Mouse (Mus musculus) heart, embryonic 13.5 days (tissue): ENCODE results near the gene Ino80b. TPM values are rescaled to one million over a fixed set of nuclear protein-coding genes. Genes with fewer than 3 reads are reported as not detected.
A peak's percentile ranks its signal among the peaks of the same experiment; 100 is the strongest.
"Not testable (repeated sequence)": the region's sequence is repeated elsewhere in the genome, so short reads cannot be mapped to it uniquely, and the experiment has no call there.

Experiments
- ATAC-seq: fragments of 200-750 bp; cut with Nextera tagmentation; 2 replicates; pipeline ENCODE4 v1.8.0; 2017; ENCODE audit warnings: moderate TSS enrichment; ENCODE audit not compliant: insufficient number of reproducible peaks, low FRiP score, low TSS enrichment; ENCODE audit errors: extremely low read depth
- H3K27ac ChIP-seq: fragments of 300-500 bp; sonication (generic); replicated peaks from 2 replicates; pipeline ENCODE4 v1.5.1; 2015; ENCODE audit warnings: moderate library complexity, mild to moderate bottlenecking, inconsistent platforms
- H3K27me3 ChIP-seq: fragments of 300-500 bp; sonication (generic); replicated peaks from 2 replicates; pipeline ENCODE4 v1.6.1; 2015; ENCODE audit warnings: mild to moderate bottlenecking, inconsistent platforms
- H3K36me3 ChIP-seq: fragments of 300-500 bp; sonication (generic); 2 replicates; pipeline ENCODE4 v1.6.1; 2015; ENCODE audit warnings: mild to moderate bottlenecking, inconsistent platforms
- H3K4me1 ChIP-seq: fragments of 300-500 bp; sonication (generic); 2 replicates; pipeline ENCODE4 v1.6.1; 2015; ENCODE audit warnings: inconsistent platforms
- H3K4me2 ChIP-seq: fragments of 300-500 bp; sonication (generic); 2 replicates; pipeline ENCODE4 v1.6.1; 2015; ENCODE audit warnings: inconsistent platforms, mild to moderate bottlenecking, moderate library complexity
- H3K4me3 ChIP-seq: fragments of 300-500 bp; sonication (generic); 2 replicates; pipeline ENCODE4 v1.5.1; 2015; ENCODE audit warnings: moderate library complexity, mild to moderate bottlenecking, inconsistent platforms
- H3K9ac ChIP-seq: fragments of 300-500 bp; sonication (generic); 2 replicates; pipeline ENCODE4 v1.6.1; 2015; ENCODE audit warnings: inconsistent platforms, mild to moderate bottlenecking, moderate library complexity
- H3K9me3 ChIP-seq: fragments of 300-500 bp; sonication (generic); 2 replicates; pipeline ENCODE4 v1.6.1; 2016; ENCODE audit warnings: inconsistent platforms
- WGBS: fragments of 180-500 bp; shearing (Covaris S2); methylation state at CpG from one replicate; pipeline ENCODE4 v1.1.7; 2015; ENCODE audit warnings: mixed read lengths; 5-methylcytosine and 5-hydroxymethylcytosine counted together
- polyA plus RNA-seq: library from polyadenylated mRNA; unstranded; fragments of >200 nt; fragmentation: Nextera tagmentation; extraction: Ambion mirVana; gene quantifications from 2 replicates; pipeline ENCODE4 v1.2.1, GENCODE M21; 2015

Gene Ino80b
- 8.2 and 8.7 TPM in 2 replicates for polyA plus RNA-seq

DNA sequence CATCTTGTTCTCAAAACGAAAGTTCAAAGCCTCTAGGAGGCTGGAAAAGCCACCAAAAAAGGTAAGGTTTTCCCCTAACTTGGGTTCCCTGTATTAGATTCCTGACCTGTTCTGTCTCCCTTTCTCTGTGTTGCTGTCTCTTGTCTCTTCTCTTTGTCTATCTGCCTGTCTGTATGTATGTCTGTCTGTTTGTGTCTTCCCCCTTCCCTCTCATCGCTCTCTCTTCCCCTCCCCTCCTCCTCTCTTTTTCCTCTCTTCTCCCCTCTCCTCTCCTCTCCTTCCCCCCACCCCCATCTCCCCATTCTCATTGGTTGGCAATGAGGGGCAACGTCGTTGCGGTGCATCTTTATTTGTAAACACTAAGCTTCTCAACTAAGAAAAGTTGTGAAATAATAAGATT, at the start of gene Ino80b:
TSS of gene Ino80b (minus strand) at position 101 of the 400 bp plus-strand sequence.
- WGBS = 29% methylated on average over 5 of the region's 5 CpGs
- peaks cover 31% of the 10 kb centered on the region for H3K4me1 ChIP-seq
- peak within 1 kb of the TSS; percentile 88 for H3K9ac ChIP-seq
- H3K4me2 ChIP-seq = peak within 1 kb of the TSS; percentile 96
- peak within 1 kb of the TSS; percentile 77 for H3K4me3 ChIP-seq
- H3K27me3 ChIP-seq = no peaks in the 10 kb centered on the region
- no peaks in the 10 kb centered on the region for H3K9me3 ChIP-seq
- ATAC-seq = no peak
- H3K36me3 ChIP-seq = 0 out of 2 replicates have a peak, but pooled peaks cover 5% of the 10 kb centered on the region
- peak within 1 kb of the TSS; percentile 46 for H3K27ac ChIP-seq

GRCm38 (mm10) chr6:83172240-83172920, 47.1 kb upstream of the Ino80b start:
- H3K9me3 ChIP-seq = no peaks in the 10 kb centered on the region
- no peak overlapping the region for H3K4me3 ChIP-seq
- 66% methylated on average over 9 of the region's 9 CpGs for WGBS
- H3K4me1 ChIP-seq = peaks cover 26% of the 10 kb centered on the region
- no peak overlapping the region for H3K27ac ChIP-seq
- H3K4me2 ChIP-seq = no peak overlapping the region
- peaks cover 16% of the 10 kb centered on the region for H3K36me3 ChIP-seq
- H3K9ac ChIP-seq = 0 out of 2 replicates have a peak overlapping the region, but pooled peaks have one; percentile 11
- H3K27me3 ChIP-seq = no peaks in the 10 kb centered on the region
- ATAC-seq = no peak

DNA sequence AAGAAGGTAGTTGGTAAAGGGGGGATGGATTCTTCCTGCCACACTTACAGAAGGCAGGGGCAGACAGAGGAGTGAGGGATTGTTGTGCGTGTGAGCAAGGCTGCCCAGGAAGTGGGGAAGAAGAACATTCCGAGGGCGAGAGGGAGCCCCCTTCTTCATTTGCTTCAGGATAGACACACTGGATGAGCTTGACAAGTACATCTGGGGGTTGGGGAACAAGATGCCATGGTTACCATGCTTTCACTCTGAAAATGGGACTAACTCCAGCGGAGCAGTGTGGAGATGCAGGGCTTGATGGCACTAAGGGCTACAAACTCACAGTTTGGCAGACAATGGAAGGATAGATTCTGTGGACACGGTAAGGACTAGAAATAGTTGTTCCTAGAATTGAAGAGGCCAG, 45.8 kb upstream of the Ino80b start:
- Histone ChIP-seq H3K4me1 (peaks cover 36% of the 10 kb centered on the region), H3K36me3 (peaks cover 7% of the 10 kb centered on the region), H3K27ac (no peak overlapping the region), H3K4me3 (no peak overlapping the region), H3K9ac (no peak overlapping the region), H3K4me2 (no peak overlapping the region), H3K9me3 (no peaks in the 10 kb centered on the region), H3K27me3 (no peaks in the 10 kb centered on the region)
- no peak for ATAC-seq
- WGBS = 77% methylated on average over 5 of the region's 5 CpGs

DNA sequence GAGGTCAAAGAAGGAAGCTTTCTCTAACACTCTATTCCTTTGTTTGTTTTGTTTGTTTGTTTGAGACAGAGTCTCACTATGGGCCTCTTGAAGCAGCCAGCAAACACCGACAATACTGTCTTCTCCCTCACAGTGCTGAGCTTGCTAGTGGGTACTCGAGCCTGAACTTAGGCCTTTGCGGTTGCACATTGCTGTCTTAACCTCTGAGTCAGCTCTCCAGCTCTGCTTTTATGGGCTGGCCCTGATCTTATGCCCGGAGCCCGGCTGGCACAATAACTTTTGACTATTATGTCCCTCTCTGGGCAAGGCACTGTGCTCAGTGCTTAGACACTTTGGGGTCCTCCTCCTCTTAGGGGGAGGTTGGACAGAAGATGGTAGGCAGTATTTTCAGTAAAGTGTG, 44.6 kb upstream of the Ino80b start:
- no peak for ATAC-seq
- Histone ChIP-seq H3K27me3 (no peaks in the 10 kb centered on the region), H3K4me3 (no peak overlapping the region), H3K4me1 (peaks cover 40% of the 10 kb centered on the region), H3K27ac (no peak overlapping the region), H3K4me2 (no peak overlapping the region), H3K36me3 (peaks cover 3% of the 10 kb centered on the region), H3K9me3 (no peaks in the 10 kb centered on the region), H3K9ac (no peak overlapping the region)
- whole genome bisulfite sequencing = 81% methylated on average over 5 of the region's 5 CpGs

GRCm38 (mm10) chr6:83166243-83166630, 41.0 kb upstream of the Ino80b start:
- H3K4me3 ChIP-seq = peak overlapping the region; percentile 95
- H3K36me3 ChIP-seq = peaks cover 3% of the 10 kb centered on the region; the same call in 1 of the 2 replicates
- peak overlapping the region; percentile 93 for H3K4me2 ChIP-seq
- WGBS = 1% methylated on average over 12 of the region's 12 CpGs
- H3K4me1 ChIP-seq = peaks cover 50% of the 10 kb centered on the region
- H3K27me3 ChIP-seq = peaks cover 20% of the 10 kb centered on the region
- no peaks in the 10 kb centered on the region for H3K9me3 ChIP-seq
- H3K27ac ChIP-seq = peak overlapping the region; percentile 76
- no peak for ATAC-seq
- peak overlapping the region; percentile 98 for H3K9ac ChIP-seq

GRCm38 (mm10) chr6:83165607-83166242, 40.5 kb upstream of the Ino80b start, which contains the start of gene Dctn1:
TSS of gene Dctn1 (plus strand) at chr6:83165920.
- Histone ChIP-seq H3K36me3 (no peaks in the 10 kb centered on the region), H3K9ac (peak within 1 kb of the TSS; percentile 98), H3K4me3 (peak within 1 kb of the TSS; percentile 95), H3K4me1 (peaks cover 52% of the 10 kb centered on the region), H3K4me2 (peak within 1 kb of the TSS; percentile 93), H3K27me3 (peaks cover 25% of the 10 kb centered on the region), H3K9me3 (no peaks in the 10 kb centered on the region), H3K27ac (peak within 1 kb of the TSS; percentile 76)
- ATAC-seq = peak; percentile 78
- WGBS = under 1% methylated on average over 58 of the region's 58 CpGs

DNA sequence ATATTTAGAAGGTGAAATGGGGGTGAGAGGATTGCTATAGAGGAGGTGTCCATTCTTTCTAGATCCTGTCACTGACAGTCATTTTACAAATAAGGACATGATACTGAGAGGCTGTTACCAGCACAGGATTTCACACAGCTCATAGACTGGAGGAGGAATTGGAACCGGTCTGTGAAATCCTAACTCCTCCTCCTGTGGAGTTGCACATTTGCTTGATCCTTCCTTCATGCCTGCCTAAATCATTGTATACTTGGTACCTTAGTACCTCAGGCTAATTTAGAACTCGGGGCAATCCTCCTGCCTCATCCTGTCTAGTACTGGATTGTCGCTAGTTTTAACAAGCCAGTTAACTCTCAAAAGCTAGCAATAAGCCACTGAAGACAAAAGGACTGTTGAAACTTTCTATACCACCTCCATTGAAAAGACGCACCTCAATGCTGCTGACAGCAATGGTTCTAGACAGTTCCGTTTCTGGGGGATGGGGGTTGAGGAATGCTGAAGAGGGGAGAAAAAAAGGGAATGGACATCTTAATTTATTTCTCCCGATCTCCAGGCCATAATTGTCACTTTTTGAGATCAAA, 39.9 kb upstream of the Ino80b start:
- ATAC-seq = no peak
- WGBS = 5% methylated on average over 6 of the region's 6 CpGs
- H3K36me3 ChIP-seq = no peaks in the 10 kb centered on the region
- H3K9ac ChIP-seq = peak overlapping the region; percentile 98
- peak overlapping the region; percentile 93 for H3K4me2 ChIP-seq
- H3K27me3 ChIP-seq = peaks cover 31% of the 10 kb centered on the region
- H3K9me3 ChIP-seq = no peaks in the 10 kb centered on the region
- peaks cover 52% of the 10 kb centered on the region for H3K4me1 ChIP-seq
- H3K4me3 ChIP-seq = peak overlapping the region; percentile 95
- peak overlapping the region; percentile 51 for H3K27ac ChIP-seq

GRCm38 (mm10) chr6:83162701-83163100, 37.5 kb upstream of the Ino80b start:
- peaks cover 35% of the 10 kb centered on the region for H3K27me3 ChIP-seq
- no peak for ATAC-seq
- peaks cover 37% of the 10 kb centered on the region for H3K4me1 ChIP-seq
- no peaks in the 10 kb centered on the region for H3K36me3 ChIP-seq
- H3K4me3 ChIP-seq = peak overlapping the region; percentile 53
- under 1% methylated on average over 8 of the region's 8 CpGs for WGBS
- H3K9me3 ChIP-seq = no peaks in the 10 kb centered on the region
- H3K4me2 ChIP-seq = peak overlapping the region; percentile 78
- H3K27ac ChIP-seq = no peak overlapping the region
- H3K9ac ChIP-seq = peak overlapping the region; percentile 73

DNA sequence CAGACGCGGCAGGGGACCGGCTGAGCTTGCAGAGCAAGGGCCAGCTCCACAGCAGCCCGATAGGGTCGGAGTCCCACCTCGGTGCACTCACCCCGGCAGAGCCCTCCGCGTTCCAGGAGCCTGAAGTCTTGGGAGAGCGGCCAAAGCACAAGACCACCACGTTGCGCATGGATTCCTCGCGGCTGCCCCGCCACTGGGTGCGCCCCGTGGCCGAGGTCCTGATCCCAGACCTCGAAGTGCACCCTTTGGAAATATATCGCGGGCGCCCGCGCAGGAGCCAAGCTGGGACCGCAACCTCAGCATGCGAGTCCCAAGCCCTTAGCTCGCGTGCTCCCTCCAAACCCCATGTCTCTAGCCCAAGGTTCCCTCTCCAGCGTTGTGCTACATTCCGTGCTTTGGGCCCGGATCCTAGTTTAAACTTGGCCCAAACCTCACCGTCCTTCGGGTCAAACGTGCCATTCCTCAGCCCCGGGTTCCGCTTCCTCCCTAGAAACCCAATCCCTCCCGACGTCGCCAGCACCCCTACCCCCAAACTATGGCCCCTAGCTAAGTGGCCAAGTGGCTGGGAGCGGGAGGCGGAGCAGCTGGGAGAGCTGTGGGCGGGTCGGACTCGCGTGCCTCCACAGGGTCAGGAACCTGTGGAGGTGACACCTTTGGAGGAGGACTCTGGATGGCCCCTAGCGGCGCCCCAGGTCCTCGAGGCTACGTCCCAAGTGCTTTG, 36.9 kb upstream of the Ino80b start:
- Histone ChIP-seq H3K4me3 (peak overlapping the region; percentile 53), H3K27me3 (peaks cover 38% of the 10 kb centered on the region), H3K36me3 (no peaks in the 10 kb centered on the region), H3K9me3 (no peaks in the 10 kb centered on the region), H3K27ac (no peak overlapping the region), H3K4me2 (peak overlapping the region; percentile 78), H3K9ac (peak overlapping the region; percentile 73), H3K4me1 (peaks cover 31% of the 10 kb centered on the region)
- ATAC-seq = no peak
- WGBS = under 1% methylated on average over 49 of the region's 49 CpGs

DNA sequence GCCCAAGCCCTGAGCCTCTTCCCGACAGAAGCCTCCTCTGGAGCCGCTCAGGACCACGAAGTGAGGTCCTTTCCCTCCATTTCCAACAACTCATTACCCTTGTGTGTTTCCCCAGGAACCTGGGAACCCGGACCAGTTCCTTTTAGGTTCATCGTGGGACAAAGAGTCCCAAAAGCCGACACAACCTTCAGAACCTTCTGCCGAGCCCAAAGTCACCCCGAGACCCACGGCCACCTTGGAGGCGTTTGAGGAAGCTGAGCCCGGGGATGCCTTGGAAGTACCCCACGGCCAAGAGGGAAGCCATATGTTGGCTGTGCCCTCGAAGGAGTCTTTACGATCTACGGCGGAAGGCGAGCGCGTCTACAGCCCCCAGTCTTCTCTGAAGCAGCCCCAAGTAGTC, 36.2 kb upstream of the Ino80b start:
- WGBS = 6% methylated on average over 19 of the region's 19 CpGs
- ATAC-seq = no peak

DNA sequence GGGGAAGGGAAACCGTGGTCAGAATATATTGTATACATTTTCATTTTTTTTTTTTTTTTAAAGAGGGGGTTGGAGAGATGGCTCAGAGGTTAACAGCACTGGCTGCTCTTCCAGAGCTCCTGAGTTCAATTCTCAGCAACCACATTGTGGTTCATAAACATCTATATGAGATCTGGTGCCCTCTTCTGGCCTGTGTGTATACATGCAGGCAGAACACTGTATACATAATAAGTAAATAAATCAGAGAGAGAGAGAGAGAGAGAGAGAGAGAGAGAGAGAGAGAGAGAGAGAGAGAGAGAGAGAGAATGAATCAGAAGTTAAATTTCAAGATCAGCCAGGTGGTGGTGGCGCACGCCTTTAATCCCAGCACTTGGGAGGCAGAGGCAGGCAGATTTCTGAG, 34.2 kb upstream of the Ino80b start:
- H3K9ac ChIP-seq, H3K4me3 ChIP-seq, H3K27ac ChIP-seq, H3K9me3 ChIP-seq, ATAC-seq, H3K36me3 ChIP-seq, H3K4me2 ChIP-seq: not testable (repeated sequence)
- WGBS = 27% methylated on average over 3 of the region's 3 CpGs
- Histone ChIP-seq H3K4me1 (peaks cover 28% of the 10 kb centered on the region), H3K27me3 (peaks cover 49% of the 10 kb centered on the region)

More for the DNA sequence above, 36.2 kb upstream of the Ino80b start:
- peak overlapping the region; percentile 78 for H3K4me2 ChIP-seq
- no peak overlapping the region for H3K27ac ChIP-seq
- H3K9ac ChIP-seq = peak overlapping the region; percentile 73
- no peaks in the 10 kb centered on the region for H3K9me3 ChIP-seq
- H3K4me1 ChIP-seq = peaks cover 26% of the 10 kb centered on the region
- H3K36me3 ChIP-seq = no peaks in the 10 kb centered on the region
- H3K4me3 ChIP-seq = peak overlapping the region; percentile 53
- peaks cover 39% of the 10 kb centered on the region for H3K27me3 ChIP-seq
